Mouse (Mus musculus) T-helper 1 cell (primary cell): Measurements from ENCODE around the gene Slc36a1.

ENCODE experiments used
- in situ Hi-C: fragments of 300-600 bp; cut with MboI, MseI; formaldehyde crosslinking; loops from one replicate; pipeline ENCODE4 v1.15.1; 2025; ENCODE audit warnings: high pct_unique_total_duplicates

The Slc36a1 gene

DNA sequence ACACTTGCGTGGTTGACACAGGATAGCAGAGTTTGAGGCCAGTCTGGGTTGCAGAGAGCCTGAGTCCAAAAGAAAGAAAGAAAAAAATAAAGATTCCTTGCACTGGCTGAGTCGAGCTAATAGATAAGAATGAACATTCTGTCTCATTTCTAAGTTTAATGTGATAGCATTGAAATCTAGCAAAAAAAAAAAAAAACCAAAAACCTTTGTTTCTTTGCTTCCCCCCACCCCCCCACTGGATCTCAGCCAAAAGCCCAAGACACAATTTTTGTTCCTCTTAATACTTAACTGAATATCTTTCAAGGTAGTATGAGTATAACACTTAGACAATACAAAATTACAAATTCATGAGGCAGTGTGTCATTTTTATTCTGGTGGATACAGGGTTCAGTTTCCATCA, 4.9 kb downstream of the Slc36a1 start:
- in situ Hi-C loops, result no loop called here

GRCm38 (mm10) chr11:55209626-55210353, 5.6 kb downstream of the Slc36a1 start:
- in situ Hi-C loops, result no loop called here

DNA sequence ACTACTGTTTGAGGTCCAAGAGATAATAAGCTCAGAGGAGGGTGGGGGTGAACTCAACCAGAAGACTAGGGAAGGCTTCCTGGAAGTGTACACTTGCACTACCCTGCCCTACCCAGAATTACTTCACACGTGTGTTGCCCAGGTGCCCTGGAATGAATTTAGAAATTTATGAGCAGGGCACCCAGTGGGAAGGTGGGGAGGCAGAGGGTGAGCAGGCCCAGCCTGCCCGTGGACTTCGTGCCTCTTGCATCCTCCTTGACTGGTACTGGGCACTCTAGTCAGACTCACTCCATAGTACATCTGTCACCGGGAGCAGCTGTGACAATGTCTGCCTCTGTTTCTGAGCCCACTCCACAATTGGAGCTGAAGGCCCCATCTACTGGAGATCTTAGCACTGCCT, 9.4 kb downstream of the Slc36a1 start:
- in situ Hi-C loops, result no loop called here

- in situ Hi-C loops, result no loop called here
These were observed 10.0 kb downstream of the Slc36a1 start for GRCm38 (mm10) chr11:55214161-55214560.

- in situ Hi-C loops, result loop anchor here (5.0 kb wide), 1 partner anchor 232 kb away; no protein-coding TSS in a partner anchor
These were observed 10.8 kb downstream of the Slc36a1 start for GRCm38 (mm10) chr11:55214978-55215377.

- in situ Hi-C loops, result loop anchor here (5.0 kb wide), 1 partner anchor 231 kb away; no protein-coding TSS in a partner anchor
These were observed 11.9 kb downstream of the Slc36a1 start for GRCm38 (mm10) chr11:55216061-55216460.

- in situ Hi-C loops, result loop anchor here (5.0 kb wide), 1 partner anchor 230 kb away; no protein-coding TSS in a partner anchor
These were observed 12.7 kb downstream of the Slc36a1 start for GRCm38 (mm10) chr11:55216830-55217229.

DNA sequence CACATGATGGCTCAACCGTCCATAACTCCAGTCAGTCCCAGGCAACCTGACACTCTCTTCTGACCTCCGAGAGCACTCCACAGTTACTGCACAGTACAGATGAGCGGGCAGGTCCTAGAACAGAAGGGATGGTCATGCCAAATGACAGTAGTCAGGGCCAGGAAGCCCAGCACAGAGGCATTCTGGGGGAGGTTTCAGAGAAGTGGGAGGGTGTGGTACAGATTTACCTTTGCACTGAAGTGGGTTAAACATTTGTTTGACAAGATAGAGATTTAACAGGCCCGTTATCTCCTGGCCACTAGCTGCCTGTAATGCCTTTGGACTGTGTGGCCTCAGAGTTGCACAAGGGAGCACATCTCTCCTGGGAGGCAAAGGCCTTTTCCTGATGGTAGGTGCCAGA, 13.3 kb downstream of the Slc36a1 start:
- in situ Hi-C loops, result loop anchor here (5.0 kb wide), 1 partner anchor 230 kb away; no protein-coding TSS in a partner anchor

DNA sequence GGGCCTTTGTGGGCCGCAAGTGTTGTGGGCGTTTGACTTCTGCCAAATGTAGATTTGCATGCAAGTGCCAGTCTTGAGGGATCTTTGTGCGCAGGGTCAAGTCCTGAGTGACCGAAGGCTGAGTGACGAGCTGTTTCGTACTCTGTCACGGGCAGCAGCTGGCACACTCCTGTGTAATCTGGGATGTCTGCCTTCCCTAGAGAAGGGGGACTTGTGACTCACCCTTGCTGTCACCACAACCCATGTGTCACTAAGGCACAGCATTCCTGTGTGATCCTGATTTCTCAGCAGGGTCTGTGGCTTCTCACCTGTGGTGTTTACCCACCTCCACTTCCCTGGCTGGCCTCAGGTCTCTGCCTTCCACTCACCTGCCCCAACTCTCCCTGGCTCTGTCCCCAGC, 13.7 kb downstream of the Slc36a1 start:
- in situ Hi-C loops, result loop anchor here (5.0 kb wide), 1 partner anchor 229 kb away; no protein-coding TSS in a partner anchor

DNA sequence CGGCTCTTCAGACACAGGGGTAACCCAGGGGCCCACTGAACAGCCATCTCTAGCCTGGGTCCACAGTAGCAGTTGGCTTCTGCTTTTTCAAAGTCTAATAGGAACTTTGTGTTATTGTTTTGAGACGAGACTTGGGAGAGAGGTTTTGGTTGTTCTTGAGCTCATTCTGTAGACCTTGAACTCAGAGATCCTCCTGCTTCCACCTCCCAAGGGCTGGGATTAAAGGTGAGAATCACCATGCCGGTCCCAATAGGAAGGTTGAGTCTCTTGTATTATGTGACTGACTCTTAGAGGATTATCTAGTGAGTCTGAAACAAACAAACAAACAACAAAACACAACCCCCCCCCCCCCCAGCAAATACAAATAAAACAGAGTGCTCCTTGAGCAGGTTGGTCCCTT, 14.3 kb downstream of the Slc36a1 start:
- in situ Hi-C loops, result loop anchor here (5.0 kb wide), 1 partner anchor 229 kb away; no protein-coding TSS in a partner anchor

- in situ Hi-C loops, result no loop called here
These were observed 17.2 kb downstream of the Slc36a1 start for GRCm38 (mm10) chr11:55221306-55221705.

DNA sequence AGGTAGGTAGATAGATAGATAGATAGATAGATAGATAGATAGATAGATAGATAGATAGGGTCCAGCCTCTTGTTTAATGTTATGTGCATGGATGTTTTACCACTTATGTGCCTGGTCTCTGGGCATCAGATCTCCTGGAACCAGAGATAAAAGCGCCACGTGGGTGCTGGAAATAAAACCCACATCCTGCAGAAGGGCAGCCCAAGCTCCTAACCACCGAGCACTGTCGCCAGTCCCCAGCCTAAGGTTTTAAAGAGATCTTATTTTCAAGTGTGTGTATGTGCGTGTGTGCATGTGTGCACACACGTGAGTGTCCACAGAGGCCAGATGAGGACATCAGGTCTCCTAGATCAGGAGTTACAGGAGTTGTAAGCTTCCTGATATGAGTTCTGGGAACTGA, 26.9 kb downstream of the Slc36a1 start:
- in situ Hi-C loops, result no loop called here

DNA sequence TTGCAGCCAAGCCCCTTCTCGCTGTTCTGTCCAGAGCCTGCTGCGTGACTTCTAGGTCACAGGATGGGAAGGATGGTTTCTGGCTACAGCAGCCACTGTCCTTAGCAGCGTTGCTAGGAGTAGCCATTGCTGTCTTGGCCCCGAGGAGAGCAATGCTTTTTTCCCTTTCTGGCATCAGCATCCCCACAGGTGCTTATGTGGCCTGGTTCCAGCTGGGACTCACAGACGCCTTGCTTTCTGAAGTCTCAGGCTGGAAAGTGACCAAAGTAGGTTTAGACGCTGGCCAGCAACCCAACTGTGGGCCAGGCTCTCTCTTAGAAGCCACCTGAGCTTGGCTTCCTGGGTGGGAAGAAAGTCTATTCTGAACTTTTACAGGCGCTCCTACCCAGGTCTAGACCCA, 30.1 kb downstream of the Slc36a1 start:
- in situ Hi-C loops, result no loop called here

DNA sequence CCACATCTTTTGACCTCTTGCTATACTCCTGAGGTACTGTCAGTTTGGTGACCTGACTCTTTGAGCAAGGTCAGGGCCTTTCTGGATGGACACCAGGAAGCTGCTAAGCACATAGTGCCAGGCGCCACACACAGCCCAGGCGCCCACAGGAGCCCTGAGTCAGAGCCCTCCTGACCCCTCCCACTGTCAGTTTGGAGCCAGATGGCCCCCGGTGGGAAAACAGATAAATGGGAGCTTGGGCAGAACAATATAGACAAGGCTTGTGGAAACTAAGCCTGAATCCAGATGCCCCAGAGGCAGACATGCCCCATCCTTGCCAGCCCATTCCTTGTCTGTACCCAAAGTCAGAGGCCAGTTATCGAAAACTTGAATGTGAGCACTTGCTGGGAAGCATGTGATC, 30.6 kb downstream of the Slc36a1 start:
- in situ Hi-C loops, result no loop called here

DNA sequence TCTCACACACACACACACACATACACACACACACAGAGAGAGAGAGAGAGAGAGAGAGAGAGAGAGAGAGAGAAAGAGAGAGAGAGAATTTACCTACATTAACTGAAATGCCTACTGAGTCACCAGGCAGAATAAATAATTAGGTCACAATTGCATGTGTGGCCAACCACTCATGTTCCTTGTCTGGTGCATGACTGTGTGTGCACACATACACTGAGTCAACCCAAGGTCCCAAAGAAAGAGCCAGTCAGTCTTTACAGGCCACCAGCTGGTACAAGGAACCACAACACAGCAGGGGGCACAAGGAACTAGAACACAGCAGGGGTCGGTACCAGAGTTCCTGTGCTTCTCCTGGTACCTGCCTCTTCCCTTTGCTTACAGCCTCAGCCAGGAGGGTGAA, 32.7 kb downstream of the Slc36a1 start:
- in situ Hi-C loops, result no loop called here

GRCm38 (mm10) chr11:55239496-55239895, 35.3 kb downstream of the Slc36a1 start:
- in situ Hi-C loops, result no loop called here

DNA sequence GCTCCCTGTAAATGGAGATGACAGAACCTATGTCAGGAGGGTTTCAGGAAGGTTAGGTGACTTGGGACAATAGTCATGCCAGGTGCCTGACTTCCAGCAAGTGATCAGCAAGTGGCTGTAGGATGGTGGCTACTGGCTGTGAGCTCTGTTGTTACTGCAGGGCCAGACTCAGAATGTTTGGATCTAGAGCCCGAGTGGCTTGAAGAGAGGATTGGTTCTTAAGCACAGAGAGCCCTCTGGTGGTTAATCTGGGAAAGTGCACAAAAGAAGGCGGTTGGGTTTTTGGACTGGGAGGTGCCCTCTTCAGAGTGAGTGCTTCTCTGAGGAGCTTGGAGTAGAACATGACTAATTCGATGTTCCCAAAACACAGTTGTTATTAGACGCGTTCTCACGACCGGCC, 36.4 kb downstream of the Slc36a1 start:
- in situ Hi-C loops, result no loop called here

DNA sequence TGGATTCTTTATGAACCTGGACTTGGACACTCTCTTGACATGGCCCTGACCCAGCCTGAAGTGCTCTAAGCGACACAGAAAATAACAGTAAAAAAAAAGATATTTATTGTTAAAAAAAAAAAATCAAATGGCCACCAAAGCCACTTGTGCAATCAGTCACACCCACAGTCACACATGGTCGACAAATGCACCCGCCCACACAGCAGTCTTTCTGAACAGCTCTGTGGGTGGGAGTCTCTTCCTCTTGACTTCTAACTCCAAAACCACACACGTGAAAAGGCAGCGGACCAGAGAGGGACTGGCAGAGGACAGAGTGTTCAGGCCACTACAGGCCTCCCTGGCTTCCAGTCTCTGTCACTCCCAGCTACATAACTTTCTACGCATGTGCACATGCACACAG, 46.4 kb downstream of the Slc36a1 start:
- in situ Hi-C loops, result no loop called here

- in situ Hi-C loops, result no loop called here
These were observed 49.2 kb downstream of the Slc36a1 start for GRCm38 (mm10) chr11:55253391-55253790.

GRCm38 (mm10) chr11:55261105-55261504, 57.0 kb downstream of the Slc36a1 start:
- in situ Hi-C loops, result no loop called here

DNA sequence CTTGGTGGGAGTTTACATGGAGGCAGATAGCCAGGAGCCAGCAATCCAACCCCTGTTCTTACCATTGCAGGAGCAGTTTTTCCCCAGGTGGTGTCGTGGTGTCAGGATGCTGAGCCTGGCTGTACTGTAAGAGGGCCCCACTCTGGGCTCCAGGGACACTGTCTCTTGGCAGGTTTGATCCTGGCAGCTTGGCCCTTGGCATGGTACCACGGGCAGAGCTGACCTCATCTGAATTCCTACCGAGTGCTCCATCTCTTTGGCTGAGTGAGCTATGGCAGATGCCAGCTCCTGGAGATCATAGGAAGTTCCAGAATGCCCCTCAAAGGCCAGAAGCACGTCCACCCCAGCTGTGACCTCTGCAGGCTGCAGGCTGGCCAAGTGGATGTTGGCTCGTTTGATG, 57.9 kb downstream of the Slc36a1 start:
- in situ Hi-C loops, result no loop called here

DNA sequence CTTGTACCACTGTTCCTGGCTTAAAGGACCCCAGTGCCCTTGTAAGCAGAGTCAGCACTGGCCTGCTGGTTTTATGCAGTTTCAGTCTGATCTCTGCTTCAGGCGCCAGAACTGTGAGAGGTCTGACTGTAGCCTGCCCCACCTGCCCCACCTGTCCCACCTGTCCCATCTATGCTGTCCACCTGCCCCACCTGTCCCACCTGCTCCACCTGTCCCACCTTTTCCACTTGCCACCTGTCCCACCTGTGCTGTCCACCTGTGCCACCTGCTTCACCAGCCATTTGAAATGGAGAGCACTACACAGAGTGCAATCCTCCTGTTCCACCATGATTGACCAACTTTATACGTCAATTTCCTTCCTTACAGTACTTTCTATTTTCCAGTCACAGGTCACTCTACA, 60.2 kb downstream of the Slc36a1 start:
- in situ Hi-C loops, result no loop called here

GRCm38 (mm10) chr11:55265647-55266046, 61.5 kb downstream of the Slc36a1 start:
- in situ Hi-C loops, result no loop called here

- in situ Hi-C loops, result no loop called here
These were observed 64.4 kb downstream of the Slc36a1 start for GRCm38 (mm10) chr11:55268580-55268979.
